Mouse (Mus musculus): ENCODE data around the gene Rfx1.
A peak's percentile ranks its signal among the peaks of the same experiment; 100 is the strongest.

Rfx1 gene

GRCm38 (mm10) chr8:84059226-84059625, 7.4 kb upstream of the Rfx1 start:
- DNase-seq (ENCODE audit: low read depth in 1 of 2, low spot score in 2 of 2), result no peak

- DNase-seq (ENCODE audit: low read depth in 1 of 2, low spot score in 2 of 2), result no peak
Measured at GRCm38 (mm10) chr8:84060245-84060644, 6.4 kb upstream of the Rfx1 start.

GRCm38 (mm10) chr8:84063861-84064610, 2.6 kb upstream of the Rfx1 start:
- DNase-seq (ENCODE audit: low read depth in 1 of 2, low spot score in 2 of 2), result peak in 1 of 2 experiments; percentile 54

- no peak for DNase-seq (ENCODE audit: low read depth in 1 of 2, low spot score in 2 of 2)
Measured at GRCm38 (mm10) chr8:84065037-84065436, 1.6 kb upstream of the Rfx1 start, which contains the start of gene Gm10643. Gm10643 (minus strand) TSS chr8:84065137.

- no peak for DNase-seq (ENCODE audit: low read depth in 1 of 2, low spot score in 2 of 2)
Measured at GRCm38 (mm10) chr8:84065457-84066072, 1.1 kb upstream of the Rfx1 start.

- DNase-seq (ENCODE audit: low read depth in 1 of 2, low spot score in 2 of 2), result peak; percentile 84 to 93
Measured at GRCm38 (mm10) chr8:84067047-84067573, 476 bp downstream of the Rfx1 start.

GRCm38 (mm10) chr8:84067911-84068310, 1.3 kb downstream of the Rfx1 start:
- DNase-seq (ENCODE audit: low read depth in 1 of 2, low spot score in 2 of 2), result no peak

- DNase-seq (ENCODE audit: low read depth in 1 of 2, low spot score in 2 of 2), result no peak
Measured at GRCm38 (mm10) chr8:84068316-84069035, 1.8 kb downstream of the Rfx1 start.

GRCm38 (mm10) chr8:84069169-84069568, 2.5 kb downstream of the Rfx1 start:
- no peak for DNase-seq (ENCODE audit: low read depth in 1 of 2, low spot score in 2 of 2)

GRCm38 (mm10) chr8:84069750-84070149, 3.1 kb downstream of the Rfx1 start:
- DNase-seq (ENCODE audit: low read depth in 1 of 2, low spot score in 2 of 2), result no peak

- DNase-seq (ENCODE audit: low read depth in 1 of 2, low spot score in 2 of 2), result peak in 1 of 2 experiments; percentile 30
Measured at GRCm38 (mm10) chr8:84070241-84070640, 3.6 kb downstream of the Rfx1 start.

GRCm38 (mm10) chr8:84070667-84071066, 4.0 kb downstream of the Rfx1 start:
- DNase-seq (ENCODE audit: low read depth in 1 of 2, low spot score in 2 of 2), result no peak

GRCm38 (mm10) chr8:84071921-84072320, 5.3 kb downstream of the Rfx1 start:
- DNase-seq (ENCODE audit: low read depth in 1 of 2, low spot score in 2 of 2), result no peak

GRCm38 (mm10) chr8:84072321-84072720, 5.7 kb downstream of the Rfx1 start:
- no peak for DNase-seq (ENCODE audit: low read depth in 1 of 2, low spot score in 2 of 2)

GRCm38 (mm10) chr8:84073230-84073976, 6.8 kb downstream of the Rfx1 start:
- DNase-seq (ENCODE audit: low read depth in 1 of 2, low spot score in 2 of 2), result no peak

- DNase-seq (ENCODE audit: low read depth in 1 of 2, low spot score in 2 of 2), result no peak
Measured at GRCm38 (mm10) chr8:84076412-84076811, 9.8 kb downstream of the Rfx1 start.

GRCm38 (mm10) chr8:84076849-84077248, 10.2 kb downstream of the Rfx1 start:
- DNase-seq (ENCODE audit: low read depth in 1 of 2, low spot score in 2 of 2), result no peak

GRCm38 (mm10) chr8:84079206-84079605, 12.6 kb downstream of the Rfx1 start:
- DNase-seq (ENCODE audit: low read depth in 1 of 2, low spot score in 2 of 2), result no peak

GRCm38 (mm10) chr8:84083829-84084241, 17.2 kb downstream of the Rfx1 start:
- no peak for DNase-seq (ENCODE audit: low read depth in 1 of 2, low spot score in 2 of 2)

GRCm38 (mm10) chr8:84084341-84085115, 17.9 kb downstream of the Rfx1 start:
- no peak for DNase-seq (ENCODE audit: low read depth in 1 of 2, low spot score in 2 of 2)

Measured in monocyte, adult 2 months (primary cell).